Mouse (Mus musculus): ENCODE results near the gene Gm10277. TPM values are rescaled to one million over a fixed set of nuclear protein-coding genes. Genes with fewer than 3 reads are reported as not detected.

Gene Gm10277
- total and polyA plus RNA-seq, 3 experiments, result 0.10 TPM; not detected in 2

- TF ChIP-seq ZC3H11A (IDR thresholded peaks at IDR 0.05; ENCODE audit: low read depth, low read length), result peak; percentile 77
- TF ChIP-seq USF2 (conservative IDR thresholded peaks at IDR 0.05; ENCODE audit: low read depth, low read length), result no peak
- peak; percentile 90 to 99 for TF ChIP-seq CTCF (conservative IDR thresholded peaks at IDR 0.05 in 1 of 2, IDR thresholded peaks at IDR 0.05 in 1 of 2; ENCODE audit: low read depth in 2 of 2, low read length in 2 of 2)
- no peak for TF ChIP-seq KAT2A (IDR thresholded peaks at IDR 0.05; ENCODE audit: insufficient replicate concordance, low read length)
- TF ChIP-seq POLR2A (IDR thresholded peaks at IDR 0.05; ENCODE audit: low read depth, low read length), result no peak
- 0 out of 2 replicates have a peak, but pooled peaks have one; percentile 28 for TF ChIP-seq BHLHE40 (IDR thresholded peaks at IDR 0.05; ENCODE audit: low read depth, low read length)
- TF ChIP-seq SIN3A (IDR thresholded peaks at IDR 0.05; ENCODE audit: low read length), result peak; percentile 85
- peak; percentile 74; the same call in 1 of the 2 replicates for TF ChIP-seq MXI1 (IDR thresholded peaks at IDR 0.05; ENCODE audit: low read depth, low read length)
- peak; percentile 91 for TF ChIP-seq MAZ (IDR thresholded peaks at IDR 0.05; ENCODE audit: low read depth, low read length)
- peak; percentile 71; the same call in 1 of the 2 replicates for TF ChIP-seq MEF2A (IDR thresholded peaks at IDR 0.05; ENCODE audit: borderline replicate concordance, low read depth, low read length)
- no peak for TF ChIP-seq CHD2 (IDR thresholded peaks at IDR 0.05; ENCODE audit: low read length)
- no peak; the same call in 1 of the 2 replicates for TF ChIP-seq EP300 (IDR thresholded peaks at IDR 0.05; ENCODE audit: low read length)
- TF ChIP-seq SMC3 (IDR thresholded peaks at IDR 0.05; ENCODE audit: low read depth, low read length), result peak; percentile 96
- TF ChIP-seq MAFK (IDR thresholded peaks at IDR 0.05; ENCODE audit: insufficient replicate concordance, low read length), result peak; percentile 60; the same call in 1 of the 2 replicates
- TF ChIP-seq ELF1 (IDR thresholded peaks at IDR 0.05; ENCODE audit: low read depth, low read length), result peak; percentile 38; the same call in 1 of the 2 replicates
- TF ChIP-seq MAX (IDR thresholded peaks at IDR 0.05; ENCODE audit: low read length), result peak; percentile 88
Measured at GRCm38 (mm10) chr11:77816003-77816402, 28.5 kb upstream of the Gm10277 start (continued).

DNA sequence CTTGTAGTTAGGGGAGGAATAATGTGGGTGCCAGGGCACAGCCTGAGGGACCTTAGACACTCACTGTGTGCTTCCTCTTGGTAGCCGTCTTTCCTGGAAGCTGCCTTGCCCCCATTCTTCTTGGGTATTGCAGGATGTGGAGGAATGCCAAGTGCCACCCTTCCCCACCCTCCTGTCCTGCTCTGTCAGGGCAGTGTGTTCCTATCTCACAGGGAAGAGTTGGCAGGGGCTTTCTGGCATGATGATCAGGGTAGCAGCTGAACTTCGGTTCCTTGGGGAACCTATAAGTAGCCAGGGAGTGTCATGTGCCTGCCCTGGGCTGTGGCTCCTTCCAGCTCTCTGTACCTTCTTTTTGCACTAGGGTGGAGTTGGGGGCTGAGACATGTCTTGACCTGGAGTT lies 26.4 kb upstream of the Gm10277 start:
- TF ChIP-seq BHLHE40 (IDR thresholded peaks at IDR 0.05; ENCODE audit: low read depth, low read length) (no peak), POLR2A (IDR thresholded peaks at IDR 0.05; ENCODE audit: low read depth, low read length) (no peak), E2F4 (IDR thresholded peaks at IDR 0.05; ENCODE audit: insufficient replicate concordance, low read depth, low read length) (no peak), RAD21 (IDR thresholded peaks at IDR 0.05; ENCODE audit: low read depth, low read length) (no peak), MAZ (IDR thresholded peaks at IDR 0.05; ENCODE audit: low read depth, low read length) (no peak), PAX5 (IDR thresholded peaks at IDR 0.05; ENCODE audit: low read length) (no peak), ZC3H11A (IDR thresholded peaks at IDR 0.05; ENCODE audit: low read depth, low read length) (no peak), KAT2A (IDR thresholded peaks at IDR 0.05; ENCODE audit: insufficient replicate concordance, low read length) (no peak), SIN3A (IDR thresholded peaks at IDR 0.05; ENCODE audit: low read length) (no peak)
- Histone ChIP-seq H3K79me2 (replicated peaks; ENCODE audit: control insufficient read depth, extremely low read depth, insufficient read depth, poor library complexity, severe bottlenecking) (no peaks in the 10 kb centered on the region), H3K4me2 (ENCODE audit: insufficient read depth, low read depth, poor library complexity, severe bottlenecking) (no peak overlapping the region), H3K27ac (ENCODE audit: insufficient read depth, low read depth) (no peak overlapping the region), H3K4me1 (ENCODE audit: control insufficient read depth in 1 of 2, insufficient read depth in 2 of 2) (peaks cover 0 to 8% of the 10 kb centered on the region in 2 experiments; a peak in 2 of 4 replicates), H3K27me3 (replicated peaks) (no peaks in the 10 kb centered on the region), H3K4me3 (replicated peaks in 1 of 3; ENCODE audit: low read depth in 2 of 3, low read length in 2 of 3, poor library complexity in 1 of 3) (no peak overlapping the region), H3K9me3 (replicated peaks; ENCODE audit: low read length) (no peaks in the 10 kb centered on the region), H3K36me3 (replicated peaks in 1 of 2; ENCODE audit: control insufficient read depth in 1 of 2, insufficient read depth in 1 of 2, low read length in 1 of 2) (peaks cover 14 to 83% of the 10 kb centered on the region in 2 experiments), H3K9ac (ENCODE audit: insufficient read depth, low read depth) (no peak overlapping the region)
- in situ Hi-C loops (cut with MboI; ENCODE audit: low pct_ligation_motif_present, low pct_unique_long_range_greater_than_20kb, low sequenced_read_pairs) (no loop called here), dilution Hi-C loops (cut with MboI; ENCODE audit: extremely low pct_ligation_motif_present, extremely low pct_unique_long_range_greater_than_20kb, low sequenced_read_pairs) (no loop called here)
- no peak for DNase-seq (ENCODE audit: extremely low read depth)

Data from CH12.LX (cell line).